Mouse (Mus musculus) hindbrain, embryonic 10.5 days (tissue): ENCODE measurements at regions not wholly inside any gene's neighbourhood (a gene's known extent, or its start where the extent isn't known, plus 50 kb on each side); places are given as distances from the start of the nearest gene placed in this dataset.

Experiments
- DNase-seq: peaks from one replicate; pipeline ENCODE4 v3.0.0-alpha.2; 2017; ENCODE audit warnings: low spot score
- H3K27ac ChIP-seq: fragments of 300-500 bp; sonication (generic); 2 replicates; pipeline ENCODE4 v1.5.1; 2016; ENCODE audit warnings: mild to moderate bottlenecking, moderate library complexity
- H3K27me3 ChIP-seq: fragments of 300-500 bp; sonication (generic); 2 replicates; pipeline ENCODE4 v1.6.1; 2016; ENCODE audit warnings: mild to moderate bottlenecking; ENCODE audit not compliant: poor library complexity, insufficient read depth, severe bottlenecking
- H3K36me3 ChIP-seq: fragments of 300-500 bp; sonication (generic); 2 replicates; pipeline ENCODE4 v1.6.1; 2016; ENCODE audit warnings: mild to moderate bottlenecking, moderate library complexity
- H3K4me1 ChIP-seq: fragments of 300-500 bp; sonication (generic); replicated peaks from 2 replicates; pipeline ENCODE4 v1.6.1; 2016; ENCODE audit warnings: mild to moderate bottlenecking
- H3K4me3 ChIP-seq: fragments of 300-500 bp; sonication (generic); 2 replicates; pipeline ENCODE4 v1.5.1; 2016; ENCODE audit warnings: mild to moderate bottlenecking, moderate library complexity
- H3K9me3 ChIP-seq: fragments of 300-500 bp; sonication (generic); 2 replicates; pipeline ENCODE4 v1.6.1; 2016; ENCODE audit warnings: mild to moderate bottlenecking, moderate library complexity
- WGBS: fragments of 180-500 bp; shearing (Covaris S2); methylation state at CpG from one replicate; pipeline ENCODE4 v1.1.7; 2016; 5-methylcytosine and 5-hydroxymethylcytosine counted together

GRCm38 (mm10) chr10:120726369-120726768 lies 172.5 kb downstream of the Msrb3 start:
- Histone ChIP-seq H3K4me1 (peaks cover 21% of the 10 kb centered on the region), H3K36me3 (no peaks in the 10 kb centered on the region), H3K9me3 (no peaks in the 10 kb centered on the region), H3K4me3 (no peak overlapping the region), H3K27ac (no peak overlapping the region), H3K27me3 (peaks cover 27% of the 10 kb centered on the region)
- WGBS, result 93% methylated on average over 1 of the region's 1 CpGs
- DNase-seq, result no peak

DNA sequence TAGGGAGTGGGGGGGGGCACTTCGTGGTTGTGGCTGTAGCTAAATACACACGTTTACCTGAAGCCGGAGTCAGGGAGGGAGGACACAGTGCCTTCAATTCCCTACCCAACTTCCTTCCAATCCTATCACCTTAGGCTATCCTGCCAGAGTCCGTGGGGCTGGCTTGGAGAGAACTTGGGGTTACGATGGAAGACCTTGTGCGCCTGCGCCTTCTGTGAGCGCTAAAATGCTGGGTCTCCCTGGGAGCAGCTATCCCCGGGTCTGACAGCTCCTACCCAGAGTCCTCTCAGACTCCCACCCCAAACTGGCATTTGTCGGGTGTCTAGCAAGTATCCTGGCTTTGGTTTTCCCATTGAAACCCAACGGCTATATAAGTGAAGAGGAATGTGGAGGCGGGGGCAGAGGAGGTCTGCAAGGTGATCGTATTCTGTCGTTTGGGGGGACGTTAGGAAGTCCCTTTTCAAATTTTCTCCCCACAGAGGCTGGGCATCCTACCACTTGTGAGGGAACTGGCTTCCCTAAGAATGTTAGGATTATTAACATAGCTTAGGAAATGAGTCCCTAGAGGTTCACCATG lies 176.9 kb downstream of the Msrb3 start:
- 2% methylated on average over 15 of the region's 15 CpGs for WGBS
- peaks cover 33% of the 10 kb centered on the region for H3K27me3 ChIP-seq
- H3K4me3 ChIP-seq, result peak overlapping the region; percentile 52
- H3K27ac ChIP-seq, result peak overlapping the region; percentile 3; the same call in 1 of the 2 replicates
- no peaks in the 10 kb centered on the region for H3K9me3 ChIP-seq
- H3K36me3 ChIP-seq, result no peaks in the 10 kb centered on the region
- H3K4me1 ChIP-seq, result peaks cover 45% of the 10 kb centered on the region
- DNase-seq, result no peak

DNA sequence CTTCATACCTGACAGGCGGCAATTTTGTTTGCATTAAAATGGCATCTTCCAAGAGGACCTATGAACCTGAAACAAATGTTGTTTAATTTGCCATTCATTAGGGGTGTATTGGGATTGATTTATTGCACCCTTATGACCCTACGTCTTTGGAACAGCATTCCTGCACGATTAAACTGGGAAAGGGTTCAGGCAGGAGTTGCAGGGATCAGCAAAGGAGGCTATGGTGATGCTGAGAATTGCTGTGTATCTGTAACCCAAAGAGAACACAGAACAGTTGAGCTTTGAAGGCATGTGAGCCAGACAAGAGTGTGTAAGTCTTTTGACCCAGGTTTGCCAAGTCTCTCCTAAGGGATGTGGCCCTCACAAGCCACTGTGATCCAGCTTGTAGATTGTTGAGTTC lies 177.9 kb downstream of the Msrb3 start:
- DNase-seq, result no peak
- peaks cover 33% of the 10 kb centered on the region for H3K27me3 ChIP-seq
- 26% methylated on average over 3 of the region's 3 CpGs for WGBS
- no peak overlapping the region for H3K27ac ChIP-seq
- H3K4me1 ChIP-seq, result peaks cover 47% of the 10 kb centered on the region
- H3K36me3 ChIP-seq, result no peaks in the 10 kb centered on the region
- no peak overlapping the region for H3K4me3 ChIP-seq
- no peaks in the 10 kb centered on the region for H3K9me3 ChIP-seq

GRCm38 (mm10) chr10:120720061-120720460 lies 178.8 kb downstream of the Msrb3 start:
- Histone ChIP-seq H3K27ac (peak overlapping the region; percentile 36; the same call in 1 of the 2 replicates), H3K27me3 (peaks cover 33% of the 10 kb centered on the region)

GRCm38 (mm10) chr10:120717159-120717567 lies 181.7 kb downstream of the Msrb3 start:
- Histone ChIP-seq H3K27me3 (peaks cover 12% of the 10 kb centered on the region), H3K36me3 (no peaks in the 10 kb centered on the region), H3K4me3 (no peak overlapping the region), H3K9me3 (no peaks in the 10 kb centered on the region), H3K27ac (peak overlapping the region; percentile 23; the same call in 1 of the 2 replicates), H3K4me1 (peaks cover 36% of the 10 kb centered on the region)
- no peak for DNase-seq
- WGBS, result 76% methylated on average over 11 of the region's 11 CpGs

More at GRCm38 (mm10) chr10:120720061-120720460, 178.8 kb downstream of the Msrb3 start:
- H3K4me3 ChIP-seq, result no peak overlapping the region
- no peaks in the 10 kb centered on the region for H3K36me3 ChIP-seq
- DNase-seq, result no peak
- 26% methylated on average over 3 of the region's 3 CpGs for WGBS
- H3K4me1 ChIP-seq, result peaks cover 47% of the 10 kb centered on the region
- no peaks in the 10 kb centered on the region for H3K9me3 ChIP-seq

DNA sequence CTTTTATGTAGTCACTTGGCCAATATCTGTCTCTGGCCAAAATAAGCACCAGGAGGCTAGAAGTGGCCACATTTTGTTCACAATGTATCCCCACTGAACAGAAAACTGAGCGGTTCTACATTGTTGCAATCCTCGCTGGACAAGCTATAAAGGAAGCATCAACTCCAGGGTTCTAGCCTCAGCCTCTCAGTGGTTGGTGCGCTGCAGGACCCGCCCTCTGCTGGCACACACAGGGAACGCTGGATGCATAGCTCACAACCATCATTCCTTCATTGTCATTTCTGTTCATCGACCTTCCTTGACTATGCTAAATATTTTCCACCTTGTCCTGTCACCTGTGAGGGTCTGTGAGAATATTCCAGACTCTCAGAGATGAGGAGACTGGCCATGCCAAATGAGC lies 182.5 kb downstream of the Msrb3 start:
- Histone ChIP-seq H3K27ac (no peak overlapping the region), H3K9me3 (no peaks in the 10 kb centered on the region)
- WGBS, result 56% methylated on average over 6 of the region's 6 CpGs

GRCm38 (mm10) chr10:120707771-120708750 lies 190.8 kb downstream of the Msrb3 start:
- Histone ChIP-seq H3K9me3 (no peaks in the 10 kb centered on the region), H3K4me1 (peaks cover 42% of the 10 kb centered on the region), H3K27me3 (no peaks in the 10 kb centered on the region), H3K27ac (peak overlapping the region; percentile 90), H3K4me3 (peak overlapping the region; percentile 11), H3K36me3 (no peaks in the 10 kb centered on the region)
- peak; percentile 81 for DNase-seq
- WGBS, result 10% methylated on average over 20 of the region's 20 CpGs

More for the DNA sequence above, 182.5 kb downstream of the Msrb3 start:
- Histone ChIP-seq H3K36me3 (no peaks in the 10 kb centered on the region), H3K4me1 (peaks cover 28% of the 10 kb centered on the region), H3K27me3 (peaks cover 6% of the 10 kb centered on the region), H3K4me3 (no peak overlapping the region)
- no peak for DNase-seq

GRCm38 (mm10) chr10:120706684-120707290 lies 192.1 kb downstream of the Msrb3 start:
- H3K9me3 ChIP-seq, result no peaks in the 10 kb centered on the region
- peak; percentile 50 for DNase-seq
- peak overlapping the region; percentile 90 for H3K27ac ChIP-seq

DNA sequence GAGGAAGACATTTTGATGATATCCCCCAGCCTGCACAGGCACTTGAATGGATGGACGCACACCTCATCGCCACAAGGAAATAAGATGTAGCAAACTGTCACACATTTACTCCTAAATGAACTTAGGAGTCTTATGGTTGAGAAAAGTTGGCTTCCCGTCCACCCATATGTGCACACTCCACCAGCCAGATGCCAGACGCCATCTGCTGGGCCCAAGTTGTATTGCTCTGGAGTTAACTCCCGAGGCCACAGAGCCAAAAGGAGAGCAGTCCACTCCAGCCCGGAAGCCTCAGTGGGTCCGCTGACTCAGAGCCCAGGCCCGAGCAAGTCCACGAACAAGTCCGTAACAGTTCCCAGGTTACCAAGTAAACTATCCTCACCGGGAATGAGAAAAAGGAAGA lies 197.1 kb downstream of the Msrb3 start:
- Histone ChIP-seq H3K27me3 (0 out of 2 replicates have a peak, but pooled peaks cover 4% of the 10 kb centered on the region), H3K36me3 (no peaks in the 10 kb centered on the region), H3K4me1 (peaks cover 25% of the 10 kb centered on the region), H3K9me3 (no peaks in the 10 kb centered on the region), H3K4me3 (no peak overlapping the region), H3K27ac (no peak overlapping the region)
- 35% methylated on average over 11 of the region's 11 CpGs for WGBS
- peak; percentile 80 for DNase-seq

More at GRCm38 (mm10) chr10:120706684-120707290, 192.1 kb downstream of the Msrb3 start:
- Histone ChIP-seq H3K27me3 (no peaks in the 10 kb centered on the region), H3K4me3 (no peak overlapping the region), H3K36me3 (no peaks in the 10 kb centered on the region), H3K4me1 (peaks cover 42% of the 10 kb centered on the region)
- WGBS, result 6% methylated on average over 7 of the region's 7 CpGs

DNA sequence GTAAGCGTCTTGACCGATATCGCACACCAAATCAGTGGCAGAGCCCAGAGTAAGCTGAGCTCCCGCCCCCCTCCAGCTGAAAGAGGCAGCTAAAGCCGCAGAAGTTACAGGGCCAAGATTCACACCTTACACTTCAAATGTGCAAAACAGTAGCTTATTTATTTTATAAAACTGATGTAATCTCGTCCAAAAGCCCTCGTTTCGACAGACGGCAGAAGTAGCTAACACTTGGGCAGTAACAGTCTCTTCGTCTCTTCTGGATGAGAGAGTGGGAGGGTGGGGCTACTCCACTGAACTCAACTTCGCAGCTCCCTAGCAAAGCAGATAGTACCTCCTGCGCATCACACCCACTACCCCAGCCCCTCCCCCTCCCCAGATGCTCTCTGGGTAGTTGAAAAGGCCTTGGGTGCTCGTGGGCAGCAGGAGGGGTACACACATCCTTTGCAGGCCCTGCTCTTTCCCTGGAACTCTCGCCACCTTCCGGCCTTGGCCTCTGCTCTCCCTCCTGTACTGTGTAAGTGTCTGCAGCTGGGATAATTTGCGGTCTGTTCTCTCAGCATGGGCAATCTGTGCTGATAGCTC lies 201.5 kb downstream of the Msrb3 start:
- Histone ChIP-seq H3K27me3 (peaks cover 36% of the 10 kb centered on the region), H3K27ac (peak overlapping the region; percentile 62; the same call in 1 of the 2 replicates), H3K36me3 (no peaks in the 10 kb centered on the region), H3K4me1 (peaks cover 23% of the 10 kb centered on the region), H3K9me3 (no peaks in the 10 kb centered on the region), H3K4me3 (peak overlapping the region; percentile 28)
- WGBS, result 10% methylated on average over 16 of the region's 16 CpGs
- peak; percentile 44 for DNase-seq

GRCm38 (mm10) chr10:120696481-120696880 lies 202.4 kb downstream of the Msrb3 start:
- Histone ChIP-seq H3K9me3 (no peaks in the 10 kb centered on the region), H3K27me3 (peaks cover 36% of the 10 kb centered on the region), H3K27ac (no peak overlapping the region), H3K4me3 (no peak overlapping the region), H3K4me1 (peaks cover 23% of the 10 kb centered on the region), H3K36me3 (no peaks in the 10 kb centered on the region)
- no peak for DNase-seq
- WGBS, result 50% methylated on average over 2 of the region's 2 CpGs

DNA sequence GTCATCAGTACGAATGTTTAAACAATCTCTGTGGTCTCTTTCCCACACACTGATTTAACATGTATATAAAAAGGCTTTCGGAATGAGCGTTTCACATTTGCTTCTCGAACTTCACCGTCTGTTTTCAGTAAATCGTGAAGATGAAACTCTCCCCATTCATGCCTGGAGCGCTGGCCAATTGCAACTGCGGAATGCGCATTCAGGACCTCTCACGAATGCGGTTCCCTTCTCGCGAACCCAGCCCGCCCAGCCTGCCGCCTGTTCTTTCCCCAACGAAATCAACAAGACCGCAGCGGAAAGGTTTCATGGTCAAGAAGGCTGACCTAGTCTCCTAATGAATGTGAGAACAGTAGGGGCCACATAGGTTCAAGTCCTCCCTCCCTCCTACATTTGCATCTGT lies 204.4 kb downstream of the Msrb3 start:
- Histone ChIP-seq H3K27me3 (peaks cover 36% of the 10 kb centered on the region), H3K4me3 (peak overlapping the region; percentile 29; the same call in 1 of the 2 replicates), H3K27ac (no peak overlapping the region), H3K4me1 (peaks cover 23% of the 10 kb centered on the region), H3K36me3 (no peaks in the 10 kb centered on the region), H3K9me3 (no peaks in the 10 kb centered on the region)
- WGBS, result 21% methylated on average over 18 of the region's 18 CpGs
- peak; percentile 42 for DNase-seq
